Mouse (Mus musculus): ENCODE measurements around the gene Lao1. TPM values are rescaled to one million over a fixed set of nuclear protein-coding genes. Genes with fewer than 3 reads are reported as not detected.
"Not testable (repeated sequence)": the region's sequence is repeated elsewhere in the genome, so short reads cannot be mapped to it uniquely, and the experiment has no call there.

The Lao1 gene
- polyA plus RNA-seq (2015; fragmentation: Nextera tagmentation; extraction: Ambion mirVana) = not detected in 2 replicates

- ATAC-seq (ENCODE audit: low FRiP score, low TSS enrichment) = no peak
- H3K36me3 ChIP-seq (ENCODE audit: insufficient read depth, low read length) = no peaks in the 10 kb centered on the region
- H3K4me3 ChIP-seq (ENCODE audit: low read length) = no peak within 1 kb of the TSS
- H3K4me2 ChIP-seq (replicated peaks; ENCODE audit: low read depth, low read length) = no peak within 1 kb of the TSS
- no peaks in the 10 kb centered on the region for H3K27me3 ChIP-seq (ENCODE audit: insufficient read depth, low read length)
- 81% methylated on average over 2 of the region's 2 CpGs for WGBS
- no peak within 1 kb of the TSS for H3K27ac ChIP-seq (ENCODE audit: low read length)
- H3K9me3 ChIP-seq (ENCODE audit: low read length) = no peaks in the 10 kb centered on the region
- no peak within 1 kb of the TSS for H3K9ac ChIP-seq (replicated peaks; ENCODE audit: low read length)
- no peaks in the 10 kb centered on the region for H3K4me1 ChIP-seq (ENCODE audit: insufficient read depth, low read length)
Observed at GRCm38 (mm10) chr4:118961141-118961628, at the start of gene Lao1. TSS of gene Lao1 (plus strand) at chr4:118961578.

GRCm38 (mm10) chr4:118917365-118917764 lies 44.0 kb upstream of the Lao1 start, which contains the start of gene Olfr1329:
TSS of gene Olfr1329 (minus strand) at chr4:118917465.
- not testable (repeated sequence) for H3K4me1 ChIP-seq (ENCODE audit: insufficient read depth, low read length); H3K36me3 ChIP-seq (ENCODE audit: insufficient read depth, low read length); ATAC-seq (ENCODE audit: low FRiP score, low TSS enrichment); H3K27me3 ChIP-seq (ENCODE audit: insufficient read depth, low read length); H3K4me3 ChIP-seq (ENCODE audit: low read length); H3K9ac ChIP-seq (replicated peaks; ENCODE audit: low read length); H3K9me3 ChIP-seq (ENCODE audit: low read length); H3K27ac ChIP-seq (ENCODE audit: low read length); H3K4me2 ChIP-seq (replicated peaks; ENCODE audit: low read depth, low read length)
- 61% methylated on average over 2 of the region's 2 CpGs for WGBS

DNA sequence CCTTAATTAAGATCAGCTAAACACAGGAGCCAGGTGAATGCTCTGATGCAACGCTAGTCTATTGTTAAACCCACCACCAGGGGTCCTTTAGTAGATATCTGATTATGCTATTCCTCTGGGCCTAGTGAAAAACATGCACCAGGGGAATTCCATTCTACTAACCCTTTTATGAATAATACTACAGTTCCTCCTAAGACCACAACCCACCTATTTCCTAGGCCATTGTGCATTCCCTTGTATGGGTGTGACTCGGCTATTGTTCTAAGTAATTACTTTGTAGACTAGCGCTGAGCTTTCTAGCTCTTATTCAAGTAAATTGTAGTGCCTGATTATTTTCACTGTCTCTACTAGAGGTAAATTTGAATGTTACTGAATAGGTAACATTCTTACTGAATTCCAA lies 30.1 kb upstream of the Lao1 start:
- H3K4me3 ChIP-seq (ENCODE audit: low read length); H3K9ac ChIP-seq (replicated peaks; ENCODE audit: low read length); H3K27ac ChIP-seq (ENCODE audit: low read length); H3K4me1 ChIP-seq (ENCODE audit: insufficient read depth, low read length); ATAC-seq (ENCODE audit: low FRiP score, low TSS enrichment); H3K27me3 ChIP-seq (ENCODE audit: insufficient read depth, low read length); H3K4me2 ChIP-seq (replicated peaks; ENCODE audit: low read depth, low read length); H3K9me3 ChIP-seq (ENCODE audit: low read length); H3K36me3 ChIP-seq (ENCODE audit: insufficient read depth, low read length): not testable (repeated sequence)
- WGBS = 83% methylated on average over 3 of the region's 3 CpGs

- ATAC-seq (ENCODE audit: low FRiP score, low TSS enrichment) = no peak
- Histone ChIP-seq H3K4me2 (replicated peaks; ENCODE audit: low read depth, low read length) (no peak within 1 kb of the TSS), H3K36me3 (ENCODE audit: insufficient read depth, low read length) (no peaks in the 10 kb centered on the region), H3K4me1 (ENCODE audit: insufficient read depth, low read length) (no peaks in the 10 kb centered on the region), H3K27ac (ENCODE audit: low read length) (no peak within 1 kb of the TSS), H3K4me3 (ENCODE audit: low read length) (no peak within 1 kb of the TSS), H3K27me3 (ENCODE audit: insufficient read depth, low read length) (no peaks in the 10 kb centered on the region), H3K9ac (replicated peaks; ENCODE audit: low read length) (no peak within 1 kb of the TSS), H3K9me3 (ENCODE audit: low read length) (no peaks in the 10 kb centered on the region)
- 68% methylated on average over 2 of the region's 2 CpGs for WGBS
Observed at GRCm38 (mm10) chr4:118938512-118938911, 22.9 kb upstream of the Lao1 start, which contains the start of gene Olfr1328. TSS of gene Olfr1328 (minus strand) at chr4:118938612.

- Histone ChIP-seq H3K27ac (ENCODE audit: low read length) (no peak overlapping the region), H3K4me3 (ENCODE audit: low read length) (no peak overlapping the region), H3K27me3 (ENCODE audit: insufficient read depth, low read length) (no peaks in the 10 kb centered on the region), H3K4me2 (replicated peaks; ENCODE audit: low read depth, low read length) (no peak overlapping the region), H3K36me3 (ENCODE audit: insufficient read depth, low read length) (no peaks in the 10 kb centered on the region), H3K9me3 (ENCODE audit: low read length) (no peaks in the 10 kb centered on the region), H3K9ac (replicated peaks; ENCODE audit: low read length) (no peak overlapping the region), H3K4me1 (ENCODE audit: insufficient read depth, low read length) (no peaks in the 10 kb centered on the region)
- WGBS = 86% methylated on average over 7 of the region's 7 CpGs
- ATAC-seq (ENCODE audit: low FRiP score, low TSS enrichment) = no peak
Observed at GRCm38 (mm10) chr4:118958812-118959211, 2.6 kb upstream of the Lao1 start.

DNA sequence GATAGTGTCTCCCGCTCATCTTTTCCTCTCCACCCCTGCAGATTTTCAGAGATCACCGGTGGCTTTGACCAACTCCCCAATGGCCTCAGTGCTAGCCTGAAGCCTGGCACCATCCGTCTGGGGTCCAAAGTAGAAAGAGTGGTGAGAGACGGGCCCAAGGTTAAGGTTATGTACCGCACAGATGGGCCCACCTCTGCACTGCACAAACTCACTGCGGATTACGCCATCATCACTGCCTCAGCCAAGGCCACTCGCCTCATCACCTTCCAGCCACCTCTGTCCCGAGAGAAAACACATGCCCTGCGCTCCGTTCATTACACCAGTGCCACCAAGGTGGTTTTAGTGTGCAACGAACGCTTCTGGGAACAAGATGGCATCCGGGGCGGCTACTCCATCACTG lies 6.3 kb downstream of the Lao1 start:
- no peaks in the 10 kb centered on the region for H3K9me3 ChIP-seq (ENCODE audit: low read length)
- H3K9ac ChIP-seq (replicated peaks; ENCODE audit: low read length) = no peak overlapping the region
- no peaks in the 10 kb centered on the region for H3K36me3 ChIP-seq (ENCODE audit: insufficient read depth, low read length)
- H3K4me3 ChIP-seq (ENCODE audit: low read length) = no peak overlapping the region
- 91% methylated on average over 15 of the region's 15 CpGs for WGBS
- no peaks in the 10 kb centered on the region for H3K27me3 ChIP-seq (ENCODE audit: insufficient read depth, low read length)
- no peaks in the 10 kb centered on the region for H3K4me1 ChIP-seq (ENCODE audit: insufficient read depth, low read length)
- no peak for ATAC-seq (ENCODE audit: low FRiP score, low TSS enrichment)
- H3K4me2 ChIP-seq (replicated peaks; ENCODE audit: low read depth, low read length) = no peak overlapping the region
- no peak overlapping the region for H3K27ac ChIP-seq (ENCODE audit: low read length)

- 80% methylated on average over 2 of the region's 2 CpGs for WGBS
- H3K27me3 ChIP-seq (ENCODE audit: insufficient read depth, low read length) = no peaks in the 10 kb centered on the region
Observed at GRCm38 (mm10) chr4:118973281-118973680, 11.9 kb downstream of the Lao1 start.

GRCm38 (mm10) chr4:118985291-118985690 lies 23.9 kb downstream of the Lao1 start:
- Histone ChIP-seq H3K4me2 (replicated peaks; ENCODE audit: low read depth, low read length) (no peak overlapping the region), H3K27ac (ENCODE audit: low read length) (no peak overlapping the region), H3K9ac (replicated peaks; ENCODE audit: low read length) (no peak overlapping the region), H3K4me3 (ENCODE audit: low read length) (no peak overlapping the region), H3K36me3 (ENCODE audit: insufficient read depth, low read length) (no peaks in the 10 kb centered on the region), H3K4me1 (ENCODE audit: insufficient read depth, low read length) (no peaks in the 10 kb centered on the region), H3K27me3 (ENCODE audit: insufficient read depth, low read length) (no peaks in the 10 kb centered on the region), H3K9me3 (ENCODE audit: low read length) (no peaks in the 10 kb centered on the region)
- WGBS = 86% methylated on average over 4 of the region's 4 CpGs
- no peak for ATAC-seq (ENCODE audit: low FRiP score, low TSS enrichment)

More at GRCm38 (mm10) chr4:118973281-118973680, 11.9 kb downstream of the Lao1 start:
- no peak overlapping the region for H3K27ac ChIP-seq (ENCODE audit: low read length)
- ATAC-seq (ENCODE audit: low FRiP score, low TSS enrichment) = no peak
- H3K4me2 ChIP-seq (replicated peaks; ENCODE audit: low read depth, low read length) = no peak overlapping the region
- no peak overlapping the region for H3K9ac ChIP-seq (replicated peaks; ENCODE audit: low read length)
- H3K4me3 ChIP-seq (ENCODE audit: low read length) = no peak overlapping the region
- H3K4me1 ChIP-seq (ENCODE audit: insufficient read depth, low read length) = no peaks in the 10 kb centered on the region
- no peaks in the 10 kb centered on the region for H3K36me3 ChIP-seq (ENCODE audit: insufficient read depth, low read length)
- H3K9me3 ChIP-seq (ENCODE audit: low read length) = no peaks in the 10 kb centered on the region

DNA sequence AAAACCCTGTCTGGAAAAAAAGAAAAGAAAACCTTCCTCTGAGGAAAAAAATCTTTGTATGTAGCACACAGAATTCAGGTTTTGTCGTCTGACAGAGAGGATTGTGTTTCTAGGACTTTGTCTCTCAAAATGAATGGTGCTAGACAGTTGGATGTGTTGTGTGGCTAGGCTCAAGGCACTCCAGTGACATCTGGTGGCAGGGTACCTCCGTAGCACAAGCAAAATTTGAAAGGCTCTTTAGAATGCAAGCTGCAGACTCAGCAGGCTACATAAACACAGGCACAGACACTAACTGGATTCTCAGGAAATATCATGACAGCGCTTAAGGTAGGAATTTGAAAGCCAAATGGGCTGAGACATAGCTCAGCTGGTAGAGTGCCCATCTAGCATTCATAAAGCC lies 27.2 kb downstream of the Lao1 start:
- Histone ChIP-seq H3K27me3 (ENCODE audit: insufficient read depth, low read length) (no peaks in the 10 kb centered on the region), H3K4me1 (ENCODE audit: insufficient read depth, low read length) (no peaks in the 10 kb centered on the region), H3K9ac (replicated peaks; ENCODE audit: low read length) (no peak overlapping the region), H3K4me2 (replicated peaks; ENCODE audit: low read depth, low read length) (no peak overlapping the region), H3K9me3 (ENCODE audit: low read length) (no peaks in the 10 kb centered on the region), H3K4me3 (ENCODE audit: low read length) (no peak overlapping the region), H3K36me3 (ENCODE audit: insufficient read depth, low read length) (no peaks in the 10 kb centered on the region), H3K27ac (ENCODE audit: low read length) (no peak overlapping the region)
- 1% methylated on average over 3 of the region's 3 CpGs for WGBS
- no peak for ATAC-seq (ENCODE audit: low FRiP score, low TSS enrichment)

GRCm38 (mm10) chr4:118989331-118989730 lies 28.0 kb downstream of the Lao1 start:
- ATAC-seq (ENCODE audit: low FRiP score, low TSS enrichment) = no peak
- peaks cover 3% of the 10 kb centered on the region for H3K9me3 ChIP-seq (ENCODE audit: low read length)
- H3K27me3 ChIP-seq (ENCODE audit: insufficient read depth, low read length) = no peaks in the 10 kb centered on the region
- H3K4me2 ChIP-seq (replicated peaks; ENCODE audit: low read depth, low read length) = no peak overlapping the region
- H3K27ac ChIP-seq (ENCODE audit: low read length) = no peak overlapping the region
- H3K9ac ChIP-seq (replicated peaks; ENCODE audit: low read length) = no peak overlapping the region
- no peaks in the 10 kb centered on the region for H3K36me3 ChIP-seq (ENCODE audit: insufficient read depth, low read length)
- WGBS = 33% methylated on average over 12 of the region's 12 CpGs
- no peaks in the 10 kb centered on the region for H3K4me1 ChIP-seq (ENCODE audit: insufficient read depth, low read length)
- no peak overlapping the region for H3K4me3 ChIP-seq (ENCODE audit: low read length)

Data from kidney, embryonic 16.5 days (tissue).